Mouse (Mus musculus): ENCODE results near the gene Ifrd2.

GRCm38 (mm10) chr9:107547026-107547425, 40.4 kb upstream of the Ifrd2 start, which contains the start of gene Zmynd10:
- TF ChIP-seq CTCF (IDR thresholded peaks at IDR 0.05; ENCODE audit: low read depth, low read length) (no peak), GATA1 (IDR thresholded peaks at IDR 0.05; ENCODE audit: borderline replicate concordance, low read length) (no peak), TAL1 (conservative IDR thresholded peaks at IDR 0.05; ENCODE audit: low read depth, low read length) (no peak)

Measured in G1E (cell line).